Mouse (Mus musculus): ENCODE measurements at regions not wholly inside any gene's neighbourhood (a gene's known extent, or its start where the extent isn't known, plus 50 kb on each side); places are given as distances from the start of the nearest gene placed in this dataset.

DNA sequence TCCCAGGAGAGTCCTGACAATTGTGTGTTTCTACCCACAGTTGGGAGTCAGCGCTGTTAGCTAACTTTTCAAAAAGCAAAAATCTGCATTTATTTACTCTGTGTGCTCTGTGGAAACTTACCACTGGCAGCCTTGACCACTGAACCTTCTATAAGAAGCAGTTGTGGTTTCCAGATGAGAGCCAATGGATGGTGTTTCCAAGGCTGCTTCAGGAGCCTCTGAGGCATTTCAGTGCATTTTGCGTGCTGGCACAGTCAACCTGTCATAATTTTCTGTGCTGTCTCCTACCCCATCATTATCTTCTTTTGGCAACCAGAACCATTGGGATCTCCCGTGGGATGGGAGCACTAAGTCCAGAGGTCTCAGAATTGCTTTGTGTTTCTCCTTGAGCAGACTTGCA, 60.3 kb downstream of the 4930544G11Rik start:
- no peak for DNase-seq
- intact Hi-C loops (cut with DNase I; ENCODE audit: low total_unique reads): no loop called here

DNA sequence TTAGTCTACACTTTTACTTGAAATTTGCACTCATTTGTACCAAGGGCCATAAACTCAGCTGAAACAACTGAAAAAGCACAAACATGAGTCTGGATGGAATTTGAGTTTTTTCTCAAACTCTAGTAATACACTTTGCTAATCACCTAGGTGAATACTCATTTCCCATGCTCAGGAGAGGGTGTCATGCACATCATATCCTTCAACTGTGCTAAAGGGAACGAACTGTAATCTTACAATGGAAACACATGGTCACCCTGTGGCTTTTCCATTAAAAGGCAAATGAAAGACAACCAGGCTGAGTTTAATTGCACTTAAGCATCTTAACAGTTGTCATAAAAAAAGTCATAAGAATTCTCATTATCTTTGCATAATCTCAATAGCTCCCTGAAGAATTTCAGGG, 71.1 kb downstream of the 4930544G11Rik start:
- intact Hi-C loops (cut with DNase I; ENCODE audit: low total_unique reads): no loop called here
- DNase-seq: no peak

DNA sequence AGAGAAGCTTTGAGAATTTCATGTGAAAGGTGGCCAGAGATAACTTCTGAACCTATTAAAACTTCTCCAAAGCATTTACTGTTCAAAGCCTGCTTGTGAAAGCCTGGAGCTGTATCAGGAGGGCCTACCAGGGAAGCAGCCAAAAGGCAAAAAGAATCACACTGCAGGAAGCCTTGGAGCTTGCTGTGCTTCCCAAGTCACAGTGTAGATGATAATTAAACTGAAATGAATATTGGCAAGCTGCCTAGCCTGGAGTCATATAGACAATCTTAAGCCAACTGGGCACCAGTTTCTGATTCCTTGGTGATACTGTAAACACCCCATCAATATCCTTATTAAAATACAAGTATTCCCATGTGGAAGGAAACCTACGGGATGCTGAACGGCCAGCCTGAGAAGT, 84.4 kb downstream of the 4930544G11Rik start:
- intact Hi-C loops (cut with DNase I; ENCODE audit: low total_unique reads): no loop called here
- no peak for DNase-seq

DNA sequence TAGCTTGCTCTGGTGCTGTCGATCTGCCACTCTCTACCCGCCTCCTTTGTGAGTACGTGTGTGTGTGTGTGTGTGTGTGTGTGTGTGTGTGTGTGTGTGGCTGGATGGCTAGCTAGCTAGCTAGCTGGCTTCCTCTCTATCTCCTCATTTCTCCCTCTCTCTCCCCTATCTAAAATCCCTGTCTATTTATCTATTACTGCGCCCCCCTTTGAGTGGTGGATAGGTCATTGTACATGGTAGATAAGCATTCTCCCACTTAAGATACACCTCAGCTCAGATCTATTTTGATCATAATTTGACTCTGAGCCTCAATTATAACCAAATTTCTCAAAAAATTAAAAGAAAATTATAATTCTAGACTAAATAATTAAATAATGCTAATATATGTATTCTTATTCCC, 99.4 kb downstream of the 4930544G11Rik start:
- intact Hi-C loops (cut with DNase I; ENCODE audit: low total_unique reads): no loop called here

DNA sequence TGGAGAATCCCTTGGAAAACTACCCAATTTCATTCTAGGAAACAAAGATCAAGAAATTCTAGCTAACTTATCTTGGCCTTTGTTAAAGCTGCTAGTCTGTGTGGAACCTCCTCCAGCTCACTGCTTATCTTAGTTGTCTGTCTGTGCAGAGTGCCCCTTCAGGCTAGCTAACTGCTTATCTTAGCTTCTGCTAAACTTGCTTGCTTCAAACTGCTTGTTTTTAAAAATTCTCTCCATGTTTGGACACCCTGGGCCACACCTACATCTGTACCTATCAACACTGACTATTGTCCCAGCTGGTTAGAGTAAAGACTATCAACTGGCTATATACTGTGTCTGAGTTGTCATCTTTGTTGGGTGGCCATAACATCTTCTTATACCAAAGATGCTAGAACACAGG, 100.0 kb downstream of the 4930544G11Rik start:
- intact Hi-C loops (cut with DNase I; ENCODE audit: low total_unique reads): no loop called here
- no peak for DNase-seq

More for the DNA sequence above, 99.4 kb downstream of the 4930544G11Rik start:
- DNase-seq: no peak

- no peak for DNase-seq
- intact Hi-C loops (cut with DNase I; ENCODE audit: low total_unique reads): no loop called here
These were observed 100.8 kb downstream of the 4930544G11Rik start for GRCm38 (mm10) chr6:66053197-66053596.

- DNase-seq: no peak
- intact Hi-C loops (cut with DNase I; ENCODE audit: low total_unique reads): no loop called here
These were observed 116.5 kb downstream of the 4930544G11Rik start for GRCm38 (mm10) chr6:66068874-66069273.

- intact Hi-C loops (cut with DNase I; ENCODE audit: low total_unique reads): no loop called here
- no peak for DNase-seq
These were observed 125.0 kb downstream of the 4930544G11Rik start for GRCm38 (mm10) chr6:66077445-66077844.

GRCm38 (mm10) chr6:66078769-66079168, 126.4 kb downstream of the 4930544G11Rik start:
- no peak for DNase-seq
- intact Hi-C loops (cut with DNase I; ENCODE audit: low total_unique reads): no loop called here

- intact Hi-C loops (cut with DNase I; ENCODE audit: low total_unique reads): no loop called here
- no peak for DNase-seq
These were observed 149.2 kb downstream of the 4930544G11Rik start for GRCm38 (mm10) chr6:66101555-66102071.

DNA sequence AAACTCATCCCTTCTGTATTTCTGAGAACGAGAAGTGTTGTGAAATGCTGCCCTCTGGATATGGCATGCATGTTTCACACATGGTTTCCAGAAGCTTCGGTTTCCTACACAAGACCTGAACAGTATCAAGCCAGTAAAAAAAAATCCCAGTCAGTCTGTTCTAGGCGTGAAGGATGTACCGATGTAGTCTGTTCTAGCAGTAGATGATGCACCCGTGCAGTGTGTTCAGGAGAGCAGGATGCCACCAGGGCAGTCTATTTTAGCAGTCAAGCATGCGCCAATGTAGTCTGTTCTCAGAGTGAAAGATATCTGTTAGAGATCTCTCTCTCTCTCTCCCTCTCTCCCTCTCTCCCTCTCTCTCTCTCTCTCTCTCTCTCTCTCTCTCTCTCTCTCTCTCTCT, 162.0 kb downstream of the 4930544G11Rik start:
- DNase-seq: no peak
- intact Hi-C loops (cut with DNase I; ENCODE audit: low total_unique reads): no loop called here

GRCm38 (mm10) chr6:66121479-66122183, 169.2 kb downstream of the 4930544G11Rik start:
- intact Hi-C loops (cut with DNase I; ENCODE audit: low total_unique reads): no loop called here
- DNase-seq: no peak

DNA sequence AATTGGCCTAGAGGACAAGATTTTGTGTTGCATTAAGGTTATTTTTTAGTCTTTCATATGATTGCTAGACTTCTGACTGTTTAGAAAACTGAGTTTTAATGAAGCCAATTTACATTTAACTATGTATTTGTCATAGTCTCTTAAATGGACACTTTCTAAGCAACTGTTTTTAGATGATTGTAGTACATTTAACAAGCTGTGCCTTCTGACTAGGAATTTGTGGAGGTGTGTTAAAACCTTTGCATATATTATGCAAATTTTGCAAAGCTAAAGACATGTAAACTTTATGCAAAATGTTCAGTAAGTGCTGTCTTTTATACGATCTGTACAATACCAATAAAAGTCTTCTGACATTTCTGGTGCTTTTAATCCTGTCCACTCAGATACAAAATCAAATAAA, 171.9 kb downstream of the 4930544G11Rik start:
- no peak for DNase-seq
- intact Hi-C loops (cut with DNase I; ENCODE audit: low total_unique reads): no loop called here

DNA sequence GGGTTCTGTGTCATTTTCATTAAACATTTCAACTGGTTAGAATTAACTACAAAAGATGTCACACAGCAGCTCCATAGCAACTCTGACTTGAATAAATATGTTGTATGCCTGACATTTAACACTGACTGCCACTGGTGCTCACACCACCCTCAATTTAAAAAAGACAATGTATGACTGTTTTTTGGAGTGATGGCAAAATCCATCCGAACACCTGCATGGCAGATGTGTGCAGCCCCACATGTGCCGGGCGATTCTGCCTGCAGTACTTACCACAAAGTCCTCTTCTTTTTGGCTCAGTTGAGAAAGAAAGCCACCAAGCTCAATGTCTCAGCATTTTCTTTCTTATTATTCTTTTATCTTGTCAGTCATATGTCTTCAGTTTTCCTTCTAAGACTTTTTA, 199.4 kb downstream of the 4930544G11Rik start:
- intact Hi-C loops (cut with DNase I; ENCODE audit: low total_unique reads): no loop called here
- no peak for DNase-seq

- no peak for DNase-seq
- intact Hi-C loops (cut with DNase I; ENCODE audit: low total_unique reads): no loop called here
These were observed 202.4 kb downstream of the 4930544G11Rik start for GRCm38 (mm10) chr6:66154831-66155230.

DNA sequence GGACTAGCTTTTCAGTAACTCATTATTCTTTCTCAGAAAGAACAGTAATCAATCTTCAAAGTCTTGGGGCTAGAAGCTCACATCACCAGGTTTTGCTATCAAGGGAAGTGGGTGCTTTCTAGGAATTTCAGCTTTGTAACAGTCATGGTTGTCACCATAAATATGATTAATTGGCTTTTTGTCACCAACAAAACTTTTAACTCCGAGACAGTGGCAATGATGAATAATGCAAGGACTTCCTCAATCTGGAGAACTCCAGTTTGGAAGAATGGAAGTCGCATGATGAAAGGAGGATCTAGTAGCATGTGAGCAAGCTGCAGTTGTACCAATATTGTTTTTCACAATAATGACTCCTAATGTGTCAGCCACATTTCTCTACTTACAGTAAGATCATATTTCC, 208.4 kb downstream of the 4930544G11Rik start:
- DNase-seq: no peak
- intact Hi-C loops (cut with DNase I; ENCODE audit: low total_unique reads): no loop called here

- no peak for DNase-seq
- intact Hi-C loops (cut with DNase I; ENCODE audit: low total_unique reads): no loop called here
These were observed 216.5 kb downstream of the 4930544G11Rik start for GRCm38 (mm10) chr6:66168913-66169312.

DNA sequence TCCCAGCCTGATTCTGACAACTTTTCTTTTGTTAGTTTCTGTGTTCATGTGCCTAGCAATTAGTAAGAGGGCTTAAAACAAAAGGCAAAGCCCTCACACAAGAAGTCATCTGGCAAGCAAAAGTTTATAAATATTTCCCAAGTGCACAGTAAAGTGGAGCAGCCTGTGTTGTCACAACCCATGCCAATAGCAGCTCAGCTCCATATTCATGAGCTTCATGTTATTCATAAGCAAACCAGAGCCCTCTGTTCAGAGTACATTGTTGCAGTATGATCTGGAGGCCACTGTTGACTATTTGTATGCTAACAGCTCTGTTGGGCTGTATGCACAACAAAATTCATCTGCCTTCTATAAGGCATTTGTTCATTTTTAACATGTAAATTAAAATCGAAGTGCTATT, 245.6 kb downstream of the 4930544G11Rik start:
- DNase-seq: no peak

GRCm38 (mm10) chr6:66200136-66200790, 247.9 kb downstream of the 4930544G11Rik start:
- intact Hi-C loops (cut with DNase I; ENCODE audit: low total_unique reads): no loop called here
- DNase-seq: no peak

More for the DNA sequence above, 245.6 kb downstream of the 4930544G11Rik start:
- intact Hi-C loops (cut with DNase I; ENCODE audit: low total_unique reads): no loop called here

DNA sequence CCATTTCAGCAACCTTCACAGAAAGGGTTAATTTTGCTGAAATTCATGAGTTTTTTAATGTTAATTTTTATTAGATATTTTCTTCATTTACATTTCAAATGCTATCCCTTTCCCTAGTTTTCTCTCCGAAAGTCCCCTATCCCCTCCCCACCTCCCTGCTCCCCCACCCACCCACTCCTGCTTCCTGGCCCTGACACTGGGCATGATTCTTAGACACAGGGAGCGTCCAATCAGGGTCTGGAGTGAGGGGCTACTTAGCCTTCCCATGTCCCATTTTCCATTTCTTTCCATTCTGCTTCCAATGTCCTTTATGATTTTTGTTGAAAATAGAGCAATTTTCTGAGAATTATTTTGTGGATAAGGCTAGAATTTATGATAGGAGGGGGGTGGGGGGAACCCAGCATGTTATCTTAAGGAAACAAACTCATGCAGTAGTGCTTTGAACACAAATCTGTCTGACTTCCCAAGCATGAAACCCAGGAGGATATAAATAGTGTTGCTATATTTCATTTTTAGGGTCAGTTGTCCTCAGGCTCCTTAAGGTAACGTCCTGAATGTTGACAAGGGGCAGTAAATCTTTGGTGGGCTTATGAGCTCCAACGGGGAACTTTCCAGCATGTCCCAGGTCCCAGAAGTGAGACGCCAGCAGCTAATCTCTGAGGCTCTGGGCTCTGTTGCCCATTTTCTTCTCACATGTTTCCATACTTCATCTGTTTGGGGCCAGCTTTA, 254.0 kb downstream of the 4930544G11Rik start:
- DNase-seq: no peak
- intact Hi-C loops (cut with DNase I; ENCODE audit: low total_unique reads): no loop called here

Measured in gastrocnemius, postnatal 14 days (tissue).